Mouse (Mus musculus) cortical plate, adult 2 months (tissue): ENCODE data around the gene Nudt14.

Source experiments
- CTCF ChIP-seq: fragments of 200-500 bp; IDR thresholded peaks from 2 replicates; pipeline ENCODE4 v1.5.1; 2011; ENCODE audit warnings: mild to moderate bottlenecking, control low read depth, low read length; ENCODE audit not compliant: insufficient read depth; ENCODE audit errors: extremely low read depth
- POLR2A ChIP-seq: fragments of 200-500 bp; IDR thresholded peaks from 2 replicates; pipeline ENCODE4 v1.6.1; 2011; ENCODE audit warnings: mild to moderate bottlenecking, low read length, control low read depth; ENCODE audit not compliant: insufficient read depth; ENCODE audit errors: extremely low read depth

GRCm38 (mm10) chr12:112947307-112947706 lies 5.4 kb upstream of the Nudt14 start:
- TF ChIP-seq CTCF (peak; percentile 53), POLR2A (no peak)
